Mouse (Mus musculus): ENCODE measurements around the gene Tmem260. TPM values are rescaled to one million over a fixed set of nuclear protein-coding genes. Genes with fewer than 3 reads are reported as not detected.

The Tmem260 gene
- polyA plus RNA-seq, 1 experiment from 2014 or later = 22.9 TPM

- 85% methylated on average over 6 of the region's 6 CpGs for WGBS
These were observed 36.8 kb downstream of the Tmem260 start for GRCm38 (mm10) chr14:48482762-48483161.

GRCm38 (mm10) chr14:48493896-48494295 lies 48.0 kb downstream of the Tmem260 start:
- no peaks in the 10 kb centered on the region for H3K9me3 ChIP-seq (replicated peaks)
- no peak for ATAC-seq (ENCODE audit: insufficient number of reproducible peaks, low FRiP score, low TSS enrichment, low read depth)
- H3K27me3 ChIP-seq = no peaks in the 10 kb centered on the region
- no peak overlapping the region for H3K9ac ChIP-seq
- no peaks in the 10 kb centered on the region for H3K4me1 ChIP-seq
- 17% methylated on average over 4 of the region's 4 CpGs for WGBS
- peaks cover 26% of the 10 kb centered on the region for H3K36me3 ChIP-seq
- H3K27ac ChIP-seq (replicated peaks) = no peak overlapping the region
- no peak overlapping the region for H3K4me3 ChIP-seq (replicated peaks)
- H3K4me2 ChIP-seq (replicated peaks) = no peak overlapping the region

More at GRCm38 (mm10) chr14:48482762-48483161, 36.8 kb downstream of the Tmem260 start:
- no peak for ATAC-seq (ENCODE audit: insufficient number of reproducible peaks, low FRiP score, low TSS enrichment, low read depth)
- H3K9me3 ChIP-seq (replicated peaks) = no peaks in the 10 kb centered on the region
- no peak overlapping the region for H3K9ac ChIP-seq
- H3K4me2 ChIP-seq (replicated peaks) = no peak overlapping the region
- no peak overlapping the region for H3K27ac ChIP-seq (replicated peaks)
- no peaks in the 10 kb centered on the region for H3K27me3 ChIP-seq
- peaks cover 29% of the 10 kb centered on the region for H3K36me3 ChIP-seq
- H3K4me1 ChIP-seq = no peaks in the 10 kb centered on the region
- no peak overlapping the region for H3K4me3 ChIP-seq (replicated peaks)

GRCm38 (mm10) chr14:48502573-48502972 lies 56.6 kb downstream of the Tmem260 start:
- Histone ChIP-seq H3K4me1 (no peaks in the 10 kb centered on the region), H3K27ac (replicated peaks) (no peak overlapping the region), H3K9ac (no peak overlapping the region), H3K4me2 (replicated peaks) (no peak overlapping the region), H3K27me3 (no peaks in the 10 kb centered on the region), H3K36me3 (peaks cover 14% of the 10 kb centered on the region; the same call in 1 of the 2 replicates), H3K4me3 (replicated peaks) (no peak overlapping the region), H3K9me3 (replicated peaks) (no peaks in the 10 kb centered on the region)
- WGBS = 89% methylated on average over 7 of the region's 7 CpGs
- ATAC-seq (ENCODE audit: insufficient number of reproducible peaks, low FRiP score, low TSS enrichment, low read depth) = no peak

GRCm38 (mm10) chr14:48503691-48504565 lies 58.0 kb downstream of the Tmem260 start:
- Histone ChIP-seq H3K4me3 (replicated peaks) (no peak overlapping the region), H3K36me3 (peaks cover 10% of the 10 kb centered on the region; the same call in 1 of the 2 replicates), H3K4me1 (no peaks in the 10 kb centered on the region), H3K27ac (replicated peaks) (no peak overlapping the region), H3K9ac (no peak overlapping the region), H3K9me3 (replicated peaks) (no peaks in the 10 kb centered on the region), H3K27me3 (no peaks in the 10 kb centered on the region), H3K4me2 (replicated peaks) (no peak overlapping the region)
- WGBS = 34% methylated on average over 18 of the region's 18 CpGs
- no peak for ATAC-seq (ENCODE audit: insufficient number of reproducible peaks, low FRiP score, low TSS enrichment, low read depth)

GRCm38 (mm10) chr14:48504566-48504950 lies 58.6 kb downstream of the Tmem260 start:
- no peak for ATAC-seq (ENCODE audit: insufficient number of reproducible peaks, low FRiP score, low TSS enrichment, low read depth)

GRCm38 (mm10) chr14:48505606-48506005 lies 59.7 kb downstream of the Tmem260 start:
- Histone ChIP-seq H3K4me1 (no peaks in the 10 kb centered on the region), H3K9ac (no peak overlapping the region), H3K4me3 (replicated peaks) (no peak overlapping the region), H3K9me3 (replicated peaks) (no peaks in the 10 kb centered on the region), H3K4me2 (replicated peaks) (no peak overlapping the region), H3K27ac (replicated peaks) (no peak overlapping the region), H3K36me3 (peaks cover 19% of the 10 kb centered on the region; the same call in 1 of the 2 replicates), H3K27me3 (no peaks in the 10 kb centered on the region)
- no peak for ATAC-seq (ENCODE audit: insufficient number of reproducible peaks, low FRiP score, low TSS enrichment, low read depth)
- 93% methylated on average over 12 of the region's 12 CpGs for WGBS

More at GRCm38 (mm10) chr14:48504566-48504950, 58.6 kb downstream of the Tmem260 start:
- Histone ChIP-seq H3K36me3 (peaks cover 15% of the 10 kb centered on the region; the same call in 1 of the 2 replicates), H3K4me1 (no peaks in the 10 kb centered on the region), H3K27ac (replicated peaks) (no peak overlapping the region), H3K27me3 (no peaks in the 10 kb centered on the region), H3K9ac (no peak overlapping the region), H3K4me3 (replicated peaks) (no peak overlapping the region), H3K4me2 (replicated peaks) (no peak overlapping the region), H3K9me3 (replicated peaks) (no peaks in the 10 kb centered on the region)
- WGBS = 46% methylated on average over 9 of the region's 9 CpGs

- 75% methylated on average over 8 of the region's 8 CpGs for WGBS
- Histone ChIP-seq H3K27ac (replicated peaks) (no peak overlapping the region), H3K4me3 (replicated peaks) (no peak overlapping the region), H3K4me1 (no peaks in the 10 kb centered on the region), H3K4me2 (replicated peaks) (no peak overlapping the region), H3K36me3 (peaks cover 19% of the 10 kb centered on the region; the same call in 1 of the 2 replicates), H3K27me3 (no peaks in the 10 kb centered on the region), H3K9me3 (replicated peaks) (no peaks in the 10 kb centered on the region), H3K9ac (no peak overlapping the region)
- no peak for ATAC-seq (ENCODE audit: insufficient number of reproducible peaks, low FRiP score, low TSS enrichment, low read depth)
These were observed 61.5 kb downstream of the Tmem260 start for GRCm38 (mm10) chr14:48507376-48507775.

- H3K9ac ChIP-seq = no peak overlapping the region
- H3K4me1 ChIP-seq = no peaks in the 10 kb centered on the region
- H3K4me3 ChIP-seq (replicated peaks) = no peak overlapping the region
- peaks cover 19% of the 10 kb centered on the region; the same call in 1 of the 2 replicates for H3K36me3 ChIP-seq
- H3K27ac ChIP-seq (replicated peaks) = no peak overlapping the region
- no peak overlapping the region for H3K4me2 ChIP-seq (replicated peaks)
- no peaks in the 10 kb centered on the region for H3K27me3 ChIP-seq
- WGBS = 90% methylated on average over 5 of the region's 5 CpGs
- no peak for ATAC-seq (ENCODE audit: insufficient number of reproducible peaks, low FRiP score, low TSS enrichment, low read depth)
- H3K9me3 ChIP-seq (replicated peaks) = no peaks in the 10 kb centered on the region
These were observed 63.2 kb downstream of the Tmem260 start for GRCm38 (mm10) chr14:48509131-48509530.

- WGBS = 62% methylated on average over 12 of the region's 12 CpGs
These were observed 67.3 kb downstream of the Tmem260 start for GRCm38 (mm10) chr14:48513098-48513823.

GRCm38 (mm10) chr14:48513824-48514493 lies 68.0 kb downstream of the Tmem260 start:
- no peak overlapping the region for H3K27ac ChIP-seq (replicated peaks)
- H3K9me3 ChIP-seq (replicated peaks) = no peaks in the 10 kb centered on the region
- H3K4me1 ChIP-seq = no peaks in the 10 kb centered on the region
- no peaks in the 10 kb centered on the region for H3K27me3 ChIP-seq
- no peak overlapping the region for H3K9ac ChIP-seq
- no peak for ATAC-seq (ENCODE audit: insufficient number of reproducible peaks, low FRiP score, low TSS enrichment, low read depth)
- no peak overlapping the region for H3K4me3 ChIP-seq (replicated peaks)
- peaks cover 9% of the 10 kb centered on the region; the same call in 1 of the 2 replicates for H3K36me3 ChIP-seq
- WGBS = 83% methylated on average over 12 of the region's 12 CpGs
- H3K4me2 ChIP-seq (replicated peaks) = no peak overlapping the region

More at GRCm38 (mm10) chr14:48513098-48513823, 67.3 kb downstream of the Tmem260 start:
- Histone ChIP-seq H3K4me3 (replicated peaks) (no peak overlapping the region), H3K27ac (replicated peaks) (no peak overlapping the region), H3K4me2 (replicated peaks) (no peak overlapping the region), H3K9ac (no peak overlapping the region), H3K27me3 (no peaks in the 10 kb centered on the region), H3K9me3 (replicated peaks) (no peaks in the 10 kb centered on the region), H3K4me1 (no peaks in the 10 kb centered on the region), H3K36me3 (peaks cover 11% of the 10 kb centered on the region; the same call in 1 of the 2 replicates)
- no peak for ATAC-seq (ENCODE audit: insufficient number of reproducible peaks, low FRiP score, low TSS enrichment, low read depth)

- Histone ChIP-seq H3K9me3 (replicated peaks) (no peaks in the 10 kb centered on the region), H3K27ac (replicated peaks) (no peak overlapping the region), H3K9ac (no peak overlapping the region), H3K4me3 (replicated peaks) (no peak overlapping the region), H3K27me3 (no peaks in the 10 kb centered on the region), H3K4me2 (replicated peaks) (no peak overlapping the region), H3K36me3 (peaks cover 4% of the 10 kb centered on the region; the same call in 1 of the 2 replicates), H3K4me1 (no peaks in the 10 kb centered on the region)
- ATAC-seq (ENCODE audit: insufficient number of reproducible peaks, low FRiP score, low TSS enrichment, low read depth) = no peak
- WGBS = 64% methylated on average over 7 of the region's 7 CpGs
These were observed 68.7 kb downstream of the Tmem260 start for GRCm38 (mm10) chr14:48514620-48515019.
